Mouse (Mus musculus): ENCODE results near the gene Ssu72. TPM values are rescaled to one million over a fixed set of nuclear protein-coding genes. Genes with fewer than 3 reads are reported as not detected.

The Ssu72 gene
- polyA plus RNA-seq, 1 experiment from 2014 or later = 111 TPM

DNA sequence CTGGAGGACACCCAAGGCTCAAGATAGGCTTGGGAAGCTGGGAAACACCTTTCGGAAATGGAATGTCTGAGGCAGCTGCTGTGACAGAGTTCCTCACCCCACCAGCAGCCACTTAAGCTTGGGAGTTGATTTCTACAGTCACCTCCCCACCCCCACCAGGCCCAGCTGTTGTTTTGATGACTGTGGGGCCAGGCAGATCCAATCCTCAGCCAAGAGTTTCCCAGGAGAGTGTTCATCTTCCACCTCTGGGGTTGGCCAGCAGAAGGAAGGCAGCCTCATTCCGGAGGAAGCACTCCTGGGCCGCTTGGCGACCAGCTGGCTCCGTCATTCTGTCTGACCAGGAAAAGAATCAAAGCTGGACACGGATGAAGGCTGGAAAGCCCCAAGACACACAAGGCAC lies 76.3 kb downstream of the Ssu72 start:
- 17% methylated on average over 6 of the region's 6 CpGs for WGBS
- peaks cover 40% of the 10 kb centered on the region for H3K4me1 ChIP-seq (ENCODE audit: control insufficient read depth, insufficient read depth, low read length)
- no peaks in the 10 kb centered on the region for H3K9me3 ChIP-seq (replicated peaks; ENCODE audit: control insufficient read depth, low read length)
- no peaks in the 10 kb centered on the region for H3K27me3 ChIP-seq (ENCODE audit: control insufficient read depth, insufficient read depth, low read length)
- H3K9ac ChIP-seq (ENCODE audit: low read length) = no peak overlapping the region
- H3K36me3 ChIP-seq (ENCODE audit: control insufficient read depth, insufficient read depth) = no peaks in the 10 kb centered on the region
- no peak overlapping the region for H3K4me2 ChIP-seq (ENCODE audit: low read depth, low read length)
- H3K27ac ChIP-seq (ENCODE audit: low read length) = peak overlapping the region; percentile 33
- H3K4me3 ChIP-seq (ENCODE audit: low read length) = no peak overlapping the region
- 0 out of 2 replicates have a peak, but pooled peaks have one; percentile 16 for ATAC-seq (replicated peaks; ENCODE audit: extremely low read depth, insufficient read depth, low FRiP score)

Other genes with a start within 250 kb of the Ssu72 start
- not detected in 2 replicates for gene Tmem52, start 235.7 kb upstream of the Ssu72 start, polyA plus RNA-seq (2015; fragmentation: Nextera tagmentation; extraction: Ambion mirVana)
- 316 and 336 TPM in 2 replicates for gene Gnb1, start 213.4 kb upstream of the Ssu72 start, polyA plus RNA-seq (2015; fragmentation: Nextera tagmentation; extraction: Ambion mirVana)
- 52.4 and 52.8 TPM in 2 replicates for gene Nadk, start 142.4 kb upstream of the Ssu72 start, polyA plus RNA-seq (2015; fragmentation: Nextera tagmentation; extraction: Ambion mirVana)
- 5.7 and 5.8 TPM in 2 replicates for gene Slc35e2, start 103.4 kb upstream of the Ssu72 start, polyA plus RNA-seq (2015; fragmentation: Nextera tagmentation; extraction: Ambion mirVana)
- 38.3 and 44.8 TPM in 2 replicates for gene Cdk11b, start 79.9 kb upstream of the Ssu72 start, polyA plus RNA-seq (2015; fragmentation: Nextera tagmentation; extraction: Ambion mirVana)
- not detected in 2 replicates for gene Gm10563, start 59.4 kb upstream of the Ssu72 start, polyA plus RNA-seq (2015; fragmentation: Nextera tagmentation; extraction: Ambion mirVana)
- 56.6 and 63.4 TPM in 2 replicates for gene Mmp23, start 51.4 kb upstream of the Ssu72 start, polyA plus RNA-seq (2015; fragmentation: Nextera tagmentation; extraction: Ambion mirVana)
- gene Mib2, start 35.6 kb upstream of the Ssu72 start, polyA plus RNA-seq (2015; fragmentation: Nextera tagmentation; extraction: Ambion mirVana) = 18.2 and 19.6 TPM in 2 replicates
- gene Fndc10, start 10.5 kb upstream of the Ssu72 start, polyA plus RNA-seq (2015; fragmentation: Nextera tagmentation; extraction: Ambion mirVana) = 1.1 and 1.4 TPM in 2 replicates
- 0.54 and 0.59 TPM in 2 replicates for gene Tmem240, start 30.0 kb downstream of the Ssu72 start, polyA plus RNA-seq (2015; fragmentation: Nextera tagmentation; extraction: Ambion mirVana)
- 123 TPM in 2 replicates for gene Atad3a, start 56.3 kb downstream of the Ssu72 start, polyA plus RNA-seq (2015; fragmentation: Nextera tagmentation; extraction: Ambion mirVana)
- 8.3 and 8.7 TPM in 2 replicates for gene Vwa1, start 69.9 kb downstream of the Ssu72 start, polyA plus RNA-seq (2015; fragmentation: Nextera tagmentation; extraction: Ambion mirVana)
- gene Tmem88b, start 81.1 kb downstream of the Ssu72 start, polyA plus RNA-seq (2015; fragmentation: Nextera tagmentation; extraction: Ambion mirVana) = 1.4 and 1.8 TPM in 2 replicates
- 0.30 TPM in 1 of 2 replicates, not detected in the other for gene Ankrd65, start 85.6 kb downstream of the Ssu72 start, polyA plus RNA-seq (2015; fragmentation: Nextera tagmentation; extraction: Ambion mirVana)
- gene Mrpl20, start 98.1 kb downstream of the Ssu72 start, polyA plus RNA-seq (2015; fragmentation: Nextera tagmentation; extraction: Ambion mirVana) = 133 and 138 TPM in 2 replicates
- 126 and 129 TPM in 2 replicates for gene Ccnl2, start 107.7 kb downstream of the Ssu72 start, polyA plus RNA-seq (2015; fragmentation: Nextera tagmentation; extraction: Ambion mirVana)
- gene Aurkaip1, start 126.5 kb downstream of the Ssu72 start, polyA plus RNA-seq (2015; fragmentation: Nextera tagmentation; extraction: Ambion mirVana) = 124 and 132 TPM in 2 replicates
- 77.8 and 86.8 TPM in 2 replicates for gene Mxra8, start 134.9 kb downstream of the Ssu72 start, polyA plus RNA-seq (2015; fragmentation: Nextera tagmentation; extraction: Ambion mirVana)
- 3.5 TPM in 2 replicates for gene Dvl1, start 142.6 kb downstream of the Ssu72 start, polyA plus RNA-seq (2015; fragmentation: Nextera tagmentation; extraction: Ambion mirVana)
- 0.18 and 0.26 TPM in 2 replicates for gene Tas1r3, start 158.6 kb downstream of the Ssu72 start, polyA plus RNA-seq (2015; fragmentation: Nextera tagmentation; extraction: Ambion mirVana)
- 9.3 and 9.5 TPM in 2 replicates for gene Cptp, start 164.6 kb downstream of the Ssu72 start, polyA plus RNA-seq (2015; fragmentation: Nextera tagmentation; extraction: Ambion mirVana)
- gene Ints11, start 164.7 kb downstream of the Ssu72 start, polyA plus RNA-seq (2015; fragmentation: Nextera tagmentation; extraction: Ambion mirVana) = 40.5 and 41.8 TPM in 2 replicates
- gene Pusl1, start 187.0 kb downstream of the Ssu72 start, polyA plus RNA-seq (2015; fragmentation: Nextera tagmentation; extraction: Ambion mirVana) = 32.5 and 34.3 TPM in 2 replicates
- gene Acap3, start 187.0 kb downstream of the Ssu72 start, polyA plus RNA-seq (2015; fragmentation: Nextera tagmentation; extraction: Ambion mirVana) = 10.1 and 11.6 TPM in 2 replicates
- gene Ube2j2, start 239.0 kb downstream of the Ssu72 start, polyA plus RNA-seq (2015; fragmentation: Nextera tagmentation; extraction: Ambion mirVana) = 74.9 and 80.1 TPM in 2 replicates